Mouse (Mus musculus): ENCODE data around the gene Mlxipl. TPM values are rescaled to one million over a fixed set of nuclear protein-coding genes. Genes with fewer than 3 reads are reported as not detected.

Gene Mlxipl
- polyA plus RNA-seq, 2 experiments: 6.6 to 18.5 TPM

DNA sequence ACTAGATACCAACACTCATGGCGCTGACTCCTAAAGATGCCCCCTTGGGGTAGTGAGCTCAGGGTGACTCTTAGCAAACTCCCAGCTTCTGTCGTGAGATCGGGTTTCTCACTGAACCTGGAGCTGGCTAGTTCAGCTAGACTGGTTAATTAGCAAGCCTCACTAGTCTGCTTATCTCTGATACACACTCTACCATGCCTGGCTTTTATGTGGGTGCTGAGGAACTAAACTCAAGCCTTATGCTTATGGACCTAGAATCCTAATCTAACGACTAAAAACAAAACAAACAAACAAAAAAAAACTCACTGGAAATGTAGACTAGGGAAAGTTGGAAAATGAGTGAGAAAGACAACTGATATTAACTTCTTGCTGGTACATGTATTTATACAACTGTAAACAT lies 54.8 kb downstream of the Mlxipl start:
- Histone ChIP-seq H3K9ac (replicated peaks) (no peak overlapping the region), H3K9me3 (ENCODE audit: control insufficient read depth, low read length) (no peaks in the 10 kb centered on the region), H3K27ac (no peak overlapping the region), H3K27me3 (ENCODE audit: control insufficient read depth, insufficient read depth, low read length) (no peaks in the 10 kb centered on the region), H3K4me3 (ENCODE audit: insufficient read depth in 1 of 2, low read depth in 2 of 2, low read length in 2 of 2) (no peak overlapping the region), H3K4me2 (ENCODE audit: low read depth) (no peak overlapping the region), H3K4me1 (replicated peaks; ENCODE audit: control insufficient read depth in 2 of 2, insufficient read depth in 2 of 2, low read length in 1 of 2) (peaks cover 8 to 17% of the 10 kb centered on the region in 2 experiments), H3K36me3 (replicated peaks; ENCODE audit: control insufficient read depth, insufficient read depth, low read depth) (no peaks in the 10 kb centered on the region)
- no peak for DNase-seq (ENCODE audit: low read depth in 3 of 3, low spot score in 3 of 3)
- TF ChIP-seq EP300 (IDR thresholded peaks at IDR 0.05; ENCODE audit: low read depth): no peak
- TF ChIP-seq CTCF (IDR thresholded peaks at IDR 0.05; ENCODE audit: low read depth): no peak
- WGBS (ENCODE audit: insufficient replicate concordance): 13% methylated on average over 4 of the region's 4 CpGs
- no peak for ATAC-seq (ENCODE audit: insufficient read depth)

DNA sequence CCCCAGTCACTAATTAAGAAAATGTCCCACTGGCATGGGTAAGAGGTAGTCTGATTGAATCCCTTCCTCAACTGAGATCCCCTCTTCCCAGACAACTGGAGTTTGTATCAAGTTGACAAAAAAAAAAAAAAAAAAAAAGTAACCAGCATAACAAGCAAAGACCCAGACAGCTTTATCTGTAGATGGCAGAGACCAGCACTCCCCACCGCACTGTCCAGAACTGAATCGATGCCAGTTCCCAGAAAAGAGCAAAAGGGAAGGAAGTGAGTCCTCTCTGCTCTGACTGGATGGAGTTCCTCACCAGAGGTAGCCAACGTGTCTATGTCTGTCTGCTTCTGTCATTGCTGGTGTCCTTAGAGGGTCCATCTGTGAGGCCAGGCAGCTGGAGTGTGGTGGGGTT lies 55.8 kb downstream of the Mlxipl start:
- no peak overlapping the region for H3K27ac ChIP-seq
- H3K4me1 ChIP-seq (replicated peaks; ENCODE audit: control insufficient read depth in 2 of 2, insufficient read depth in 2 of 2, low read length in 1 of 2): peaks cover 11 to 20% of the 10 kb centered on the region in 2 experiments
- ATAC-seq (ENCODE audit: insufficient read depth) (no peak), DNase-seq (ENCODE audit: low read depth in 3 of 3, low spot score in 3 of 3) (no peak)
- H3K9ac ChIP-seq (replicated peaks): no peak overlapping the region
- H3K27me3 ChIP-seq (ENCODE audit: control insufficient read depth, insufficient read depth, low read length): no peaks in the 10 kb centered on the region
- H3K36me3 ChIP-seq (replicated peaks; ENCODE audit: control insufficient read depth, insufficient read depth, low read depth): no peaks in the 10 kb centered on the region
- H3K9me3 ChIP-seq (ENCODE audit: control insufficient read depth, low read length): no peaks in the 10 kb centered on the region
- no peak overlapping the region for H3K4me3 ChIP-seq (ENCODE audit: insufficient read depth in 1 of 2, low read depth in 2 of 2, low read length in 2 of 2)
- TF ChIP-seq EP300 (IDR thresholded peaks at IDR 0.05; ENCODE audit: low read depth): no peak
- TF ChIP-seq CTCF (IDR thresholded peaks at IDR 0.05; ENCODE audit: low read depth): no peak
- no peak overlapping the region for H3K4me2 ChIP-seq (ENCODE audit: low read depth)
- WGBS (ENCODE audit: insufficient replicate concordance): 7% methylated on average over 3 of the region's 3 CpGs

DNA sequence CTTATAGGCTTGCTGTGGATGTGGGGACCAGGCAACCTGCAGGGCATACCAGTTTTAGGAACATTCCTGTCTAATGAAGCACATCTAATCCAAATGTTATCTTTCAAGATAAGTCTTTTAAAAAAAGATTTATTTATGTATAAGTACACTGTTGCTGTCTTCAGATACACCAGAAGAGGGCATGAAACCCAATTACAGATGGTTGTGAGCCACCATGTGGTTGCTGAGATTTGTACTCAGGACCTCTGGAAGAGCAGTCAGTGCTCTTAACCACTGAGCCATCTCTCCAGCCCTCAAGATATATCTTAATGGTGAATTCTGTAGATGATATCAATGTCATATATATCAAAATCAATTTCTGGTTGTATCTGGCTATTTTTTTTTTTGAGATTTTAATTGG lies 56.3 kb downstream of the Mlxipl start:
- TF ChIP-seq CTCF (IDR thresholded peaks at IDR 0.05; ENCODE audit: low read depth) (0 out of 2 replicates have a peak, but pooled peaks have one; percentile 1), EP300 (IDR thresholded peaks at IDR 0.05; ENCODE audit: low read depth) (no peak)
- ATAC-seq (ENCODE audit: insufficient read depth): no peak

DNA sequence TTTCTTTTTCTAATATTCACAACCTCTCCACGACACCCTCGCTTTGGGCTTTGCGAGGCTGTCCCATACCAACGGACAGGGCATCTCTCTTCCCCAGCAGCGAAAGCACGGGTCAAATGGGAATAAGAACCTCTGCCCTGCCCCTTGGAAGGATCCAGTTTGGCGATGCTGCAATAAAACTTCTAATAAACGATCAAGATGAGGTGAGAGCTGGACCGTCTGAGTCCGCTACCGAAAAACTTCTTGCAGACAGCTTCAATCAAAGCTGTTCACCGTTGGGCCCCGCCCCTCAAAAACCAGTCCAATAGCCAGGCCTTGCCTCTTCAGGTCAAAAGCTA lies 59.0 kb downstream of the Mlxipl start:
- ATAC-seq (ENCODE audit: insufficient read depth) (no peak), DNase-seq (ENCODE audit: low read depth in 3 of 3, low spot score in 3 of 3) (no peak)
- no peaks in the 10 kb centered on the region for H3K9me3 ChIP-seq (ENCODE audit: control insufficient read depth, low read length)
- no peaks in the 10 kb centered on the region for H3K27me3 ChIP-seq (ENCODE audit: control insufficient read depth, insufficient read depth, low read length)
- H3K4me2 ChIP-seq (ENCODE audit: low read depth): peak overlapping the region; percentile 92
- no peaks in the 10 kb centered on the region; the same call in 1 of the 2 replicates for H3K36me3 ChIP-seq (replicated peaks; ENCODE audit: control insufficient read depth, insufficient read depth, low read depth)
- peak overlapping the region; percentile 31 for H3K9ac ChIP-seq (replicated peaks)
- H3K4me3 ChIP-seq (ENCODE audit: insufficient read depth in 1 of 2, low read depth in 2 of 2, low read length in 2 of 2): peak overlapping the region; percentile 62 to 89
- WGBS (ENCODE audit: insufficient replicate concordance): 2% methylated on average over 13 of the region's 13 CpGs
- H3K27ac ChIP-seq: no peak overlapping the region; the same call in 1 of the 2 replicates
- peaks cover 11 to 23% of the 10 kb centered on the region in 2 experiments for H3K4me1 ChIP-seq (replicated peaks; ENCODE audit: control insufficient read depth in 2 of 2, insufficient read depth in 2 of 2, low read length in 1 of 2)
- TF ChIP-seq CTCF (IDR thresholded peaks at IDR 0.05; ENCODE audit: low read depth): no peak

More for the DNA sequence above, 56.3 kb downstream of the Mlxipl start:
- Histone ChIP-seq H3K4me3 (ENCODE audit: insufficient read depth in 1 of 2, low read depth in 2 of 2, low read length in 2 of 2) (no peak overlapping the region), H3K27ac (no peak overlapping the region), H3K4me1 (replicated peaks; ENCODE audit: control insufficient read depth in 2 of 2, insufficient read depth in 2 of 2, low read length in 1 of 2) (peaks cover 11 to 22% of the 10 kb centered on the region in 2 experiments), H3K9me3 (ENCODE audit: control insufficient read depth, low read length) (no peaks in the 10 kb centered on the region), H3K36me3 (replicated peaks; ENCODE audit: control insufficient read depth, insufficient read depth, low read depth) (no peaks in the 10 kb centered on the region), H3K27me3 (ENCODE audit: control insufficient read depth, insufficient read depth, low read length) (no peaks in the 10 kb centered on the region), H3K4me2 (ENCODE audit: low read depth) (no peak overlapping the region), H3K9ac (replicated peaks) (no peak overlapping the region)
- DNase-seq (ENCODE audit: low read depth in 3 of 3, low spot score in 3 of 3): no peak

DNA sequence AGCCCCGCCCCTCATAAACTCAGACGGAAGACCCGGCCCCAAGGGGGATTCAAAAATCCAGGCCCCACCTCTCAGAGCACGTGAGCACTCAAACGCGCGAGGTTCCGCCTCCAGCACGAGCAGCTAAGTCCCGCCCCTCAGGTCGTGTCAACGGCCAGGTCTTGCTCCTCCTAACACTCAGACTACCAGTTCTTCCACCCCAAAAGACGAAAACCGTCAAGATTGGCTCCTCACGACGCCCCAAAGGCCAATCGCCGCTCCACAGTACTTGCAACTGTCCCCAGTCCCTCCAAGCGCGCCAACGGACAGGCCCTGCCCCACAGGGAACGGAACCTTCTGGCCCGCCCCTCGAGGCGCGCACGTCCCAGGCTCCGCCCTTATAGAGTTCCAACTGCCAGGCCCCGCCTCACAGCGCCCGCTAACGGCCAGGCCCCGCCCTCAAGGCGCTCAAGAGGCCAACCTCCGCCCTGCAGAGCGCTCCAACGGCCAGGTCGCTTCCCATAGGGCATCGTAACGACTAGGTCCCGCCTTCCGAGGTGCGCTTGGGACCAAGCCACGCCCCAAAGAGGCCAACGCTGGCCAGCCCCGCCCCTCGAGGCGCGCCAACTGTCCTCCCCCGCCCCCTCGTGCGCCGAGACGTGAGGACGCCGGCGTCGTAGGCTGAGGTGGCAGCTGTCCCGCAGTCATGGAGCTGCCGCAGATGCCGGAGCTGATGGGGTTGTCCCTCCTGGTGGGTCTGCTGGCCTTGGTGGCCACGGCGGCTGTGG lies 59.5 kb downstream of the Mlxipl start, which contains the start of gene Tbl2:
TSS of gene Tbl2 (plus strand) at position 605 of the 767 bp plus-strand sequence.
- ATAC-seq (ENCODE audit: insufficient read depth) (peak; percentile 97), DNase-seq (ENCODE audit: low read depth in 3 of 3, low spot score in 3 of 3) (peak; percentile 98 to 99 (median 99))
- Histone ChIP-seq H3K9ac (replicated peaks) (peak within 1 kb of the TSS; percentile 90), H3K36me3 (replicated peaks; ENCODE audit: control insufficient read depth, insufficient read depth, low read depth) (peaks cover 1% of the 10 kb centered on the region; the same call in 1 of the 2 replicates), H3K4me3 (ENCODE audit: insufficient read depth in 1 of 2, low read depth in 2 of 2, low read length in 2 of 2) (peak within 1 kb of the TSS; percentile 89 to 94), H3K9me3 (ENCODE audit: control insufficient read depth, low read length) (no peaks in the 10 kb centered on the region), H3K4me1 (replicated peaks; ENCODE audit: control insufficient read depth in 2 of 2, insufficient read depth in 2 of 2, low read length in 1 of 2) (peaks cover 11 to 23% of the 10 kb centered on the region in 2 experiments), H3K27me3 (ENCODE audit: control insufficient read depth, insufficient read depth, low read length) (no peaks in the 10 kb centered on the region), H3K27ac (peak within 1 kb of the TSS; percentile 60), H3K4me2 (ENCODE audit: low read depth) (peak within 1 kb of the TSS; percentile 92)
- no peak for TF ChIP-seq EP300 (IDR thresholded peaks at IDR 0.05; ENCODE audit: low read depth)
- peak; percentile 36 for TF ChIP-seq CTCF (IDR thresholded peaks at IDR 0.05; ENCODE audit: low read depth)
- 0% methylated on average over 62 of the region's 63 CpGs for WGBS (ENCODE audit: insufficient replicate concordance)
